Mouse (Mus musculus): Measurements from ENCODE around the gene Stambpl1.
A peak's percentile ranks its signal among the peaks of the same experiment; 100 is the strongest.
"Not testable (repeated sequence)": the region's sequence is repeated elsewhere in the genome, so short reads cannot be mapped to it uniquely, and the experiment has no call there.

The Stambpl1 gene

GRCm38 (mm10) chr19:34199488-34199887, 7.5 kb downstream of the Stambpl1 start:
- no peak for DNase-seq

GRCm38 (mm10) chr19:34202668-34203067, 10.6 kb downstream of the Stambpl1 start:
- no peak for DNase-seq

- DNase-seq, result not testable (repeated sequence)
Measured at GRCm38 (mm10) chr19:34206128-34206527, 14.1 kb downstream of the Stambpl1 start.

- DNase-seq, result no peak
Measured at GRCm38 (mm10) chr19:34206760-34207440, 14.9 kb downstream of the Stambpl1 start.

GRCm38 (mm10) chr19:34209031-34209430, 17.0 kb downstream of the Stambpl1 start:
- no peak for DNase-seq

- no peak for DNase-seq
Measured at GRCm38 (mm10) chr19:34209930-34210581, 18.0 kb downstream of the Stambpl1 start.

- DNase-seq, result no peak
Measured at GRCm38 (mm10) chr19:34210841-34211240, 18.8 kb downstream of the Stambpl1 start.

- no peak for DNase-seq
Measured at GRCm38 (mm10) chr19:34212489-34213250, 20.6 kb downstream of the Stambpl1 start.

- DNase-seq, result no peak
Measured at GRCm38 (mm10) chr19:34213251-34213645, 21.2 kb downstream of the Stambpl1 start.

- DNase-seq, result no peak
Measured at GRCm38 (mm10) chr19:34214136-34214535, 22.1 kb downstream of the Stambpl1 start.

- DNase-seq, result no peak
Measured at GRCm38 (mm10) chr19:34216956-34217355, 24.9 kb downstream of the Stambpl1 start.

GRCm38 (mm10) chr19:34217761-34218160, 25.7 kb downstream of the Stambpl1 start:
- DNase-seq, result no peak

- DNase-seq, result no peak
Measured at GRCm38 (mm10) chr19:34219260-34219968, 27.4 kb downstream of the Stambpl1 start.

- no peak for DNase-seq
Measured at GRCm38 (mm10) chr19:34220732-34221380, 28.8 kb downstream of the Stambpl1 start.

- DNase-seq, result no peak
Measured at GRCm38 (mm10) chr19:34222805-34223204, 30.8 kb downstream of the Stambpl1 start.

- no peak for DNase-seq
Measured at GRCm38 (mm10) chr19:34231596-34231995, 39.6 kb downstream of the Stambpl1 start.

GRCm38 (mm10) chr19:34232326-34232725, 40.3 kb downstream of the Stambpl1 start:
- DNase-seq, result no peak

- peak; percentile 58 for DNase-seq
Measured at GRCm38 (mm10) chr19:34233944-34234343, 41.9 kb downstream of the Stambpl1 start.

GRCm38 (mm10) chr19:34236049-34236448, 44.0 kb downstream of the Stambpl1 start:
- DNase-seq, result no peak

GRCm38 (mm10) chr19:34237746-34238145, 45.7 kb downstream of the Stambpl1 start:
- DNase-seq, result no peak

- no peak for DNase-seq
Measured at GRCm38 (mm10) chr19:34240273-34241039, 48.4 kb downstream of the Stambpl1 start.
